Mouse (Mus musculus) forebrain, embryonic 15.5 days (tissue): ENCODE data around the gene Rap1gap. TPM values are rescaled to one million over a fixed set of nuclear protein-coding genes. Genes with fewer than 3 reads are reported as not detected.

Experiments used
- ATAC-seq: fragments of 200-750 bp; cut with Nextera tagmentation; replicated peaks from 2 replicates; pipeline ENCODE4 v1.8.0; 2017; ENCODE audit warnings: mild to moderate bottlenecking, moderate TSS enrichment, moderate library complexity
- H3K27ac ChIP-seq: fragments of 300-500 bp; sonication (generic); replicated peaks from 2 replicates; pipeline ENCODE4 v1.5.1; 2015; ENCODE audit warnings: mild to moderate bottlenecking, inconsistent platforms
- H3K27me3 ChIP-seq: fragments of 300-500 bp; sonication (generic); 2 replicates; pipeline ENCODE4 v1.6.1; 2015; ENCODE audit warnings: inconsistent platforms
- H3K36me3 ChIP-seq: fragments of 300-500 bp; sonication (generic); 2 replicates; pipeline ENCODE4 v1.6.1; 2015; ENCODE audit warnings: mild to moderate bottlenecking, inconsistent platforms
- H3K4me1 ChIP-seq: fragments of 300-500 bp; sonication (generic); 2 replicates; pipeline ENCODE4 v1.6.1; 2015; ENCODE audit warnings: inconsistent platforms
- H3K4me2 ChIP-seq: fragments of 300-500 bp; sonication (generic); replicated peaks from 2 replicates; pipeline ENCODE4 v1.6.1; 2015; ENCODE audit warnings: mild to moderate bottlenecking, inconsistent platforms
- H3K4me3 ChIP-seq: fragments of 300-500 bp; sonication (generic); 2 replicates; pipeline ENCODE4 v1.5.1; 2015; ENCODE audit warnings: mild to moderate bottlenecking, inconsistent platforms
- H3K9ac ChIP-seq: fragments of 300-500 bp; sonication (generic); replicated peaks from 2 replicates; pipeline ENCODE4 v1.6.1; 2015; ENCODE audit warnings: mild to moderate bottlenecking, inconsistent platforms
- H3K9me3 ChIP-seq: fragments of 300-500 bp; sonication (generic); 2 replicates; pipeline ENCODE4 v1.6.1; 2016; ENCODE audit warnings: inconsistent platforms
- WGBS: fragments of 180-500 bp; shearing (Covaris S2); methylation state at CpG from one replicate; pipeline ENCODE4 v1.1.7; 2015; ENCODE audit warnings: mixed read lengths; 5-methylcytosine and 5-hydroxymethylcytosine counted together
- polyA plus RNA-seq: library from polyadenylated mRNA; unstranded; fragments of >200 nt; fragmentation: Nextera tagmentation; extraction: Ambion mirVana; gene quantifications from 2 replicates; pipeline ENCODE4 v1.2.1, GENCODE M21; 2015

Rap1gap gene
- polyA plus RNA-seq, 1 experiment from 2014 or later = 40.4 TPM

DNA sequence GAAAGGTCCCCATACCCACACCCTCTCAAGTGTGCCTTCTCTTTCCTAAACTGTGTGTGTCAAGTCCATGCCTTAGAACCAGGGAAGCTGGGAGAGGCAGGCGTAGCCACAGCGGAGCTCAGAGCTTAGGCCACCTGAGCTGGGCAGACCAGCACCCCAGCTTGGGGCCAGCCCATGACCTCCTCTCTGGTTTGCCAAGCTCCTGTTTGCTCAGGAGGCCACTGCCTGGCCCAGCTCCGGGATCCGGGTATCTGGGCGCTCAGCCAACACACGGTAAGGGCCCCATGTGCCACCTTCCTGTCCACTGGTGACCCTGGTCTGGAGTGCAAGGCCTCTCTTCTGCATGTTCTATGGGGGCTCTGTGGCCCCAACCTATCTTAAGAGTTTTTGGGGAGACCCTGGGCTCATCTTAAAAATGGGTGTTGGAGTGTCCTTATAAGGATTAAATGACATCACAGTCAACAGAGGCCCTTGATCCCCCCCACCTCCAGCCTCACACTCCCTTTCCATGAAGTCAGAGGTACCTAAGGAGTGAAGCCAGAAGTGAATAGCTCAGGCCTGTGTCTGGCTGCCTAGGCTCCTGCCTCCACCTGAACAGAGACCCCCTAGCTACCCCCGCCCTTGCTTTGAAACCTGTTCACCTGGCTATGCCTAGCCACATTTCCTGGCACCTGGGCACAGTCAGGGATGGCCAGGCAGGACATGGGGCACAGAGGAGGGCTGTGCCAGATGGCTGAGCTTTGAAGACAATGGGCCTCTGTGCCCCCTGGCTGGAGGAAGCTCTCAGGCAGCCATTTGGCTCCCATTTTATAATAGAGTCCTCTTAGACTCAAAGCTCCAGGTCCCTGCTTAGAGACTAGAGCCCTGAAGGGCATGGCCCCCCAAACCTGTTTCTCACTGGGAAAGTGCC lies 33.8 kb downstream of the Rap1gap start:
- Histone ChIP-seq H3K9me3 (no peaks in the 10 kb centered on the region), H3K36me3 (no peaks in the 10 kb centered on the region), H3K27ac (no peak overlapping the region), H3K4me1 (peaks cover 29% of the 10 kb centered on the region), H3K27me3 (no peaks in the 10 kb centered on the region), H3K4me2 (no peak overlapping the region), H3K9ac (no peak overlapping the region), H3K4me3 (no peak overlapping the region)
- 63% methylated on average over 7 of the region's 7 CpGs for WGBS
- ATAC-seq = no peak

GRCm38 (mm10) chr4:137699264-137700211 lies 35.0 kb downstream of the Rap1gap start:
- no peak for ATAC-seq
- H3K9ac ChIP-seq = no peak overlapping the region

DNA sequence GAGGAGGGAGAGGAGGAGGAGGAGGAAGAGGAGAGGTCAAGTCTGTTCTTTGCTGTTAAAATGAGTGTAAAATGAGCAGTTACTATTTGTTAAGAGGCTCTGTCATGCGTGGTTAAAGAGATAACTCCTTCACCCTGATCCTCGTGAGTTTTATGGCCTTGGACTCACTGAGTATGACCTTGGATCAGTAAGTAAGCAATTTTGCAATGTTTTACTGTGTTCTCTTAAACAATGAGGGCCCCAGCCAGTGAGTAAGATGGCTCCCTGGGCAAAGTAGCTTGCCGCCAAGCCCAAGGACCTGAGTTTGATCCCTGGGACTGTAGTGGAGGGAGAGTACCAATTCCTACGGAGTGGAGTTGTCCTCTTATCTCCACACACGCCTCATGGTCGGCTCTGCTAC lies 36.4 kb downstream of the Rap1gap start:
- H3K9ac ChIP-seq = no peak overlapping the region
- H3K36me3 ChIP-seq = no peaks in the 10 kb centered on the region
- H3K4me2 ChIP-seq = no peak overlapping the region
- H3K9me3 ChIP-seq = no peaks in the 10 kb centered on the region
- no peak overlapping the region for H3K4me3 ChIP-seq
- H3K4me1 ChIP-seq = peaks cover 26% of the 10 kb centered on the region
- no peak for ATAC-seq
- WGBS = 73% methylated on average over 6 of the region's 6 CpGs
- no peaks in the 10 kb centered on the region for H3K27me3 ChIP-seq
- no peak overlapping the region for H3K27ac ChIP-seq

More at GRCm38 (mm10) chr4:137699264-137700211, 35.0 kb downstream of the Rap1gap start:
- Histone ChIP-seq H3K27ac (no peak overlapping the region), H3K9me3 (no peaks in the 10 kb centered on the region), H3K4me1 (peaks cover 29% of the 10 kb centered on the region), H3K36me3 (no peaks in the 10 kb centered on the region), H3K4me3 (no peak overlapping the region), H3K4me2 (no peak overlapping the region), H3K27me3 (no peaks in the 10 kb centered on the region)
- WGBS = 52% methylated on average over 21 of the region's 21 CpGs

DNA sequence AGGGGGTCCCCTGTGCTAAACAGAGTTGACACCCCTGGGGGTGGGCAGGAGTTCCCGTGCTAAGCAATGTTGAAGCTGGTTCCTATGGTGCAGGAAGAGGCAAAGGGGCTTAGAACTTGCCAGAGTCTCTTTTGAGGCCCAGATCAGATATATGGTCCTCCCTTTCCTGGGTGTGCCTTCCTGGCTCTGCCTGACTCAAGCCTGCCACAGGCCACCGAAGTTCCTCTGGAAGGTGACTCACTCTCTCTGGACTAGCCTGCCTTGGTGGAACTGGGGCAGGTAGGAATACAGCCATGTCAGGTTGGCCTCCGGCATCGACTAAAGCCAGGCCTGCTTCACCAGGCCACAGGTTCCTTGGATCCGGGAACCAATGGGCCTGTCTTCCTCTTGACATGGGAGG lies 38.6 kb downstream of the Rap1gap start:
- peaks cover 31% of the 10 kb centered on the region for H3K4me1 ChIP-seq
- H3K9ac ChIP-seq = no peak overlapping the region
- no peak overlapping the region for H3K4me3 ChIP-seq
- no peak for ATAC-seq
- 95% methylated on average over 5 of the region's 5 CpGs for WGBS
- no peaks in the 10 kb centered on the region for H3K27me3 ChIP-seq
- no peaks in the 10 kb centered on the region for H3K36me3 ChIP-seq
- H3K4me2 ChIP-seq = no peak overlapping the region
- no peak overlapping the region for H3K27ac ChIP-seq
- no peaks in the 10 kb centered on the region for H3K9me3 ChIP-seq

GRCm38 (mm10) chr4:137704561-137704960 lies 40.0 kb downstream of the Rap1gap start:
- Histone ChIP-seq H3K4me3 (no peak overlapping the region), H3K36me3 (no peaks in the 10 kb centered on the region), H3K4me1 (peaks cover 23% of the 10 kb centered on the region), H3K4me2 (no peak overlapping the region), H3K9ac (no peak overlapping the region), H3K9me3 (no peaks in the 10 kb centered on the region), H3K27me3 (no peaks in the 10 kb centered on the region), H3K27ac (no peak overlapping the region)
- ATAC-seq = no peak
- WGBS = 44% methylated on average over 2 of the region's 2 CpGs

GRCm38 (mm10) chr4:137705379-137705778 lies 40.9 kb downstream of the Rap1gap start:
- Histone ChIP-seq H3K27me3 (no peaks in the 10 kb centered on the region), H3K4me1 (peaks cover 19% of the 10 kb centered on the region), H3K4me3 (no peak overlapping the region), H3K4me2 (no peak overlapping the region), H3K9me3 (no peaks in the 10 kb centered on the region), H3K9ac (no peak overlapping the region), H3K27ac (no peak overlapping the region), H3K36me3 (no peaks in the 10 kb centered on the region)
- no peak for ATAC-seq
- WGBS = 72% methylated on average over 5 of the region's 5 CpGs

- Histone ChIP-seq H3K4me2 (no peak overlapping the region), H3K9me3 (no peaks in the 10 kb centered on the region), H3K9ac (no peak overlapping the region), H3K27me3 (no peaks in the 10 kb centered on the region), H3K4me1 (peaks cover 19% of the 10 kb centered on the region), H3K4me3 (no peak overlapping the region), H3K27ac (no peak overlapping the region), H3K36me3 (no peaks in the 10 kb centered on the region)
- no peak for ATAC-seq
- 86% methylated on average over 7 of the region's 7 CpGs for WGBS
Measured at GRCm38 (mm10) chr4:137706510-137706909, 42.0 kb downstream of the Rap1gap start.

GRCm38 (mm10) chr4:137707216-137707990 lies 42.9 kb downstream of the Rap1gap start:
- H3K27ac ChIP-seq = no peak overlapping the region
- WGBS = 4% methylated on average over 50 of the region's 52 CpGs
- H3K4me2 ChIP-seq = peak overlapping the region; percentile 84

DNA sequence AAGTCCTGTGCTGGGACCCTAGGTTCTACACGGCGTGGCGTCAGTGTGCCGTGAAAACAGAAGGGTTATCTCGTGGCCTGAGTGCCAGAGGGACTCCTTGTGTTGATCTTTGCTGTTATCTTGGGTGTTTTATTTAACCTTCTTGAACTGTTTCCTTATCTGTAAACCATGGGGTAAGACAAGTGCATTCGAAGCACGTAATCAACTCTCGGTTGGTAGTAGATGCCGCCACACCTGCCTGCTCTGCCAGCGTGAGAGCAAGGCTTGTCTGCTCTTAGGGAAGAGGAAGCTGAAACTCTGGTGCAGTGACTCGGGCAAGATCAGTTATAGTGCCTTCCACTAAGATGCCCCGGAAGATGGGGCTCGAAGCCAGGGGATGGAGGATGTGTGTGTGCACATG lies 48.4 kb downstream of the Rap1gap start:
- Histone ChIP-seq H3K27ac (no peak overlapping the region), H3K4me3 (no peak overlapping the region), H3K4me2 (no peak overlapping the region), H3K4me1 (peaks cover 7% of the 10 kb centered on the region), H3K27me3 (no peaks in the 10 kb centered on the region), H3K36me3 (no peaks in the 10 kb centered on the region), H3K9me3 (no peaks in the 10 kb centered on the region), H3K9ac (no peak overlapping the region)
- 91% methylated on average over 13 of the region's 13 CpGs for whole genome bisulfite sequencing
- no peak for ATAC-seq

More at GRCm38 (mm10) chr4:137707216-137707990, 42.9 kb downstream of the Rap1gap start:
- Histone ChIP-seq H3K9ac (peak overlapping the region; percentile 69), H3K4me3 (peak overlapping the region; percentile 56), H3K4me1 (peaks cover 19% of the 10 kb centered on the region), H3K9me3 (no peaks in the 10 kb centered on the region), H3K27me3 (no peaks in the 10 kb centered on the region), H3K36me3 (no peaks in the 10 kb centered on the region)
- ATAC-seq = peak; percentile 81

- Histone ChIP-seq H3K9ac (no peak overlapping the region), H3K4me2 (no peak overlapping the region), H3K9me3 (no peaks in the 10 kb centered on the region), H3K27ac (no peak overlapping the region), H3K27me3 (no peaks in the 10 kb centered on the region), H3K4me1 (peaks cover 7% of the 10 kb centered on the region), H3K4me3 (no peak overlapping the region), H3K36me3 (no peaks in the 10 kb centered on the region)
- ATAC-seq = no peak
- 55% methylated on average over 8 of the region's 8 CpGs for WGBS
Measured at GRCm38 (mm10) chr4:137714020-137714624, 49.6 kb downstream of the Rap1gap start.

DNA sequence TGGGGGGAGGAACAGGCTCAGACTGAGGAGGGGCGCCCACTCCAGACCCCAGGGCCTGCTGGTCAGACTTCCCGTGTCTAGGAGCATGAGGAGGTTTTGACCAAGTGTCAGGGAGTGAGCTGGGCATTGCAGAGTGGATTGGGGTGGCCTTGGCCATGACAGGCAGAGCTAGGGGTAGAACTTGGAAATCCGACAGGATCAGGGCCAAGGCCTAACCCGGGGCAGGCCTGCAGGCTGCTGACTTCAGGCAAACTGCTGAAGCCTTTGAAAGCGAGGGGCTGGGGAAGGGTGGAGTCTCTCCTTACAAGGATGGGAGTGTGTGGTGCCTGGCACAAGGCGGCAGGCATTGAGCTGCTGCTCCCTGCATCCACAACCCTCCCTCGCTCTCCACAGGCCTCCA lies 52.5 kb downstream of the Rap1gap start:
- no peak overlapping the region for H3K9ac ChIP-seq

More for the DNA sequence above, 52.5 kb downstream of the Rap1gap start:
- Histone ChIP-seq H3K36me3 (no peaks in the 10 kb centered on the region), H3K9me3 (no peaks in the 10 kb centered on the region), H3K4me1 (peaks cover 16% of the 10 kb centered on the region), H3K27ac (no peak overlapping the region), H3K27me3 (no peaks in the 10 kb centered on the region), H3K4me2 (no peak overlapping the region), H3K4me3 (no peak overlapping the region)
- 57% methylated on average over 7 of the region's 7 CpGs for WGBS
- ATAC-seq = no peak
